ENCODE assay signal across 9 mouse cellular contexts in genomic region chr17:34643944-34644343, GRCm38 (mm10). TPM values are rescaled to one million over a fixed set of nuclear protein-coding genes. Genes with fewer than 3 reads are reported as not detected.
DNase-seq lines count a peak whose midpoint lies in the region; ATAC-seq and TF ChIP-seq lines count a peak whose summit lies in the region.
"Had no signal": no experiment of that assay in that cellular context is flagged by ENCODE, and none has a peak within 500 bp of the region (broad histone marks: within the 10 kb centered on the region; RNA-seq: fewer than 3 reads in every experiment).

No protein-coding gene starts in this region.

- peak overlapping the region; percentile 80 for H3K27ac ChIP-seq in forebrain, embryonic 10.5 days
- no peak overlapping the region for H3K27ac ChIP-seq in forebrain, embryonic 14.5 days (ENCODE audit: low read depth, low read length)
- peak overlapping the region; percentile 60 for H3K27ac ChIP-seq in left cerebral cortex, adult 2 months

- peaks cover 15% of the 10 kb centered on the region for H3K36me3 ChIP-seq in forebrain, embryonic 10.5 days (replicated peaks)
- H3K36me3 ChIP-seq in forebrain, embryonic 14.5 days (ENCODE audit: control insufficient read depth, insufficient read depth, low read length): peaks cover 1% of the 10 kb centered on the region
- H3K36me3 ChIP-seq in myocyte (ENCODE audit: control insufficient read depth, insufficient read depth): no peaks in the 10 kb centered on the region

- WGBS in forebrain, embryonic 10.5 days: 89% methylated on average over 10 of the region's 10 CpGs
- 86% methylated on average over 10 of the region's 10 CpGs for WGBS in forebrain, embryonic 14.5 days

- no peak for DNase-seq in forebrain, embryonic 10.5 days (ENCODE audit: extremely low spot score, low spot score)
- DNase-seq in forebrain, embryonic 14.5 days (ENCODE audit: low spot score): no peak
- no peak for DNase-seq in left cerebral cortex, adult 2 months (ENCODE audit: extremely low spot score in 1 of 2, low spot score in 2 of 2)
- no peak for DNase-seq in left cerebral cortex, postnatal 10 days (ENCODE audit: extremely low spot score in 1 of 2, low spot score in 2 of 2)
- peak; percentile 84 for DNase-seq in cerebellum, adult 9-11 months
- no peak for DNase-seq in gastrocnemius, postnatal 25 days
- DNase-seq in thymus, postnatal 0 days (ENCODE audit: low spot score): no peak

- ATAC-seq in forebrain, embryonic 14.5 days: no peak

- H3K4me3 ChIP-seq in forebrain, embryonic 10.5 days: 0 out of 2 replicates have a peak overlapping the region, but pooled peaks have one; percentile 99
- H3K4me3 ChIP-seq in forebrain, embryonic 14.5 days (ENCODE audit: low read depth, low read length): no peak overlapping the region
- H3K4me3 ChIP-seq in left cerebral cortex, adult 2 months: no peak overlapping the region
- H3K4me3 ChIP-seq in myocyte: no peak overlapping the region

- TF ChIP-seq CTCF in left cerebral cortex, adult 2 months (IDR thresholded peaks at IDR 0.05): no peak

- no peaks in the 10 kb centered on the region for H3K27me3 ChIP-seq in forebrain, embryonic 10.5 days (ENCODE audit: poor library complexity, severe bottlenecking)
- H3K27me3 ChIP-seq in forebrain, embryonic 14.5 days (replicated peaks; ENCODE audit: control insufficient read depth, insufficient read depth, low read length): no peaks in the 10 kb centered on the region
- H3K27me3 ChIP-seq in myocyte (ENCODE audit: control insufficient read depth, insufficient read depth, insufficient read length): no peaks in the 10 kb centered on the region

- intact Hi-C loops in left cerebral cortex, adult 2 months (cut with DNase I): loop anchor here (1.0 kb wide), 1 partner anchor 17 kb away; no protein-coding TSS in a partner anchor
- intact Hi-C loops in left cerebral cortex, postnatal 10 days (cut with DNase I): no loop called here

- H3K4me2 ChIP-seq in forebrain, embryonic 14.5 days (ENCODE audit: low read length): no peak overlapping the region
- peak overlapping the region; percentile 47 for H3K4me2 ChIP-seq in myocyte (ENCODE audit: low read depth)

- H3K4me1 ChIP-seq in forebrain, embryonic 10.5 days: peaks cover 53% of the 10 kb centered on the region
- H3K4me1 ChIP-seq in forebrain, embryonic 14.5 days (ENCODE audit: control insufficient read depth, insufficient read depth, low read length): peaks cover 21% of the 10 kb centered on the region

- no peak overlapping the region for H3K9ac ChIP-seq in forebrain, embryonic 14.5 days (ENCODE audit: low read length)

- H3ac ChIP-seq in myocyte (ENCODE audit: control insufficient read depth, insufficient read length): no peak overlapping the region

- H3K9me3 ChIP-seq in forebrain, embryonic 10.5 days: no peaks in the 10 kb centered on the region
- H3K9me3 ChIP-seq in forebrain, embryonic 14.5 days (replicated peaks; ENCODE audit: control insufficient read depth, low read length): no peaks in the 10 kb centered on the region
- H3K9me3 ChIP-seq: liver, embryonic 15.5 days had no signal

- TF ChIP-seq POLR2A in myocyte (IDR thresholded peaks at IDR 0.05; ENCODE audit: insufficient read length, low read depth): no peak

- peaks cover 9% of the 10 kb centered on the region for H3K79me2 ChIP-seq in myocyte (ENCODE audit: control insufficient read depth, insufficient read depth)

TF ChIP-seq in myocyte, 11 proteins besides CTCF, POLR2A, EP300 and RAD21:
- TF ChIP-seq MYOG (IDR thresholded peaks at IDR 0.05; ENCODE audit: control insufficient read depth in 1 of 3, insufficient read depth in 1 of 3, insufficient read length in 2 of 3, low read depth in 2 of 3) (no peak), USF1 (IDR thresholded peaks at IDR 0.05; ENCODE audit: low read depth) (no peak), SRF (IDR thresholded peaks at IDR 0.05; ENCODE audit: control insufficient read depth, insufficient read length, low read depth) (no peak), TCF12 (IDR thresholded peaks at IDR 0.05; ENCODE audit: insufficient read depth, poor library complexity, severe bottlenecking) (no peak), CEBPB (IDR thresholded peaks at IDR 0.05; ENCODE audit: insufficient read depth, poor library complexity, severe bottlenecking) (no peak), TCF3 (IDR thresholded peaks at IDR 0.05; ENCODE audit: insufficient read length, low read depth) (no peak), REST (IDR thresholded peaks at IDR 0.05; ENCODE audit: insufficient read depth, insufficient read length) (no peak), POLR2AphosphoS2 (IDR thresholded peaks at IDR 0.05; ENCODE audit: insufficient read length, low read depth) (no peak), E2F4 (IDR thresholded peaks at IDR 0.05; ENCODE audit: insufficient read depth) (no peak), MYOD1 (IDR thresholded peaks at IDR 0.05; ENCODE audit: control insufficient read depth in 1 of 3, insufficient read length in 2 of 3, low read depth in 2 of 3) (no peak), MAX (IDR thresholded peaks at IDR 0.05; ENCODE audit: low read depth) (no peak)

RNA-seq across cellular contexts. Expression of gene Fkbpl, which starts 0.6 kb away (rescaled TPM):
- 14.8 and 15.5 TPM in 2 replicates for polyA plus RNA-seq in forebrain, embryonic 10.5 days (2016; fragmentation: Nextera tagmentation; extraction: Ambion mirVana)
- 12.6 and 14.9 TPM in 2 replicates for polyA plus RNA-seq in forebrain, embryonic 14.5 days (2014; fragmentation: Nextera tagmentation; extraction: Ambion mirVana)
- total RNA-seq in left cerebral cortex, adult 2 months (2021): 10 to 100 TPM; 10.9 to 16.9 TPM
- total RNA-seq in left cerebral cortex, postnatal 10 days (2021): 10 to 100 TPM; 12.5 to 13.7 TPM
- polyA plus RNA-seq in myocyte (2012; fragmentation: generic; extraction: Trizol): 13.5 TPM
- total RNA-seq in gastrocnemius, postnatal 25 days (2021): 1 to 10 TPM; 5.9 to 7.0 TPM
- polyA plus RNA-seq in thymus, postnatal 0 days (2015; fragmentation: Nextera tagmentation; extraction: Ambion mirVana): 12.5 TPM in 2 replicates

RNA-seq across cellular contexts. Expression of gene Atf6b, which starts 3.0 kb away (rescaled TPM):
- polyA plus RNA-seq in forebrain, embryonic 10.5 days (2016; fragmentation: Nextera tagmentation; extraction: Ambion mirVana): 105 and 106 TPM in 2 replicates
- polyA plus RNA-seq in forebrain, embryonic 14.5 days (2014; fragmentation: Nextera tagmentation; extraction: Ambion mirVana): 75.0 and 90.9 TPM in 2 replicates
- total RNA-seq in left cerebral cortex, adult 2 months (2021): 10 to 100 TPM; 64.3 to 66.4 TPM
- 10 to 100 TPM; 73.1 to 76.5 TPM for total RNA-seq in left cerebral cortex, postnatal 10 days (2021)
- polyA plus RNA-seq in myocyte (2012; fragmentation: generic; extraction: Trizol): 42.5 TPM
- 1 to 10 TPM; 7.1 to 7.2 TPM for total RNA-seq in gastrocnemius, postnatal 25 days (2021)
- 56.6 and 60.8 TPM in 2 replicates for polyA plus RNA-seq in thymus, postnatal 0 days (2015; fragmentation: Nextera tagmentation; extraction: Ambion mirVana)

RNA-seq across cellular contexts. Expression of gene Prrt1, which starts 14.6 kb away (rescaled TPM):
- 0.54 and 0.62 TPM in 2 replicates for polyA plus RNA-seq in forebrain, embryonic 10.5 days (2016; fragmentation: Nextera tagmentation; extraction: Ambion mirVana)
- 5.0 and 5.5 TPM in 2 replicates for polyA plus RNA-seq in forebrain, embryonic 14.5 days (2014; fragmentation: Nextera tagmentation; extraction: Ambion mirVana)
- 100 to 1,000 TPM; 172 to 205 TPM for total RNA-seq in left cerebral cortex, adult 2 months (2021)
- 100 to 1,000 TPM; 157 to 158 TPM for total RNA-seq in left cerebral cortex, postnatal 10 days (2021)
- polyA plus RNA-seq in myocyte (2012; fragmentation: generic; extraction: Trizol): not detected
- total RNA-seq in gastrocnemius, postnatal 25 days (2021): 1 to 10 TPM in 1 of 2 experiments, under 1 TPM in 1; 0.35 to 1.5 TPM
- polyA plus RNA-seq in thymus, postnatal 0 days (2015; fragmentation: Nextera tagmentation; extraction: Ambion mirVana): 37.4 and 39.4 TPM in 2 replicates
- polyA plus RNA-seq: liver, embryonic 15.5 days had no signal

RNA-seq across cellular contexts. Expression of gene Ppt2, which starts 15.6 kb away (rescaled TPM):
- polyA plus RNA-seq in forebrain, embryonic 10.5 days (2016; fragmentation: Nextera tagmentation; extraction: Ambion mirVana): 22.1 and 22.4 TPM in 2 replicates
- 23.8 and 24.6 TPM in 2 replicates for polyA plus RNA-seq in forebrain, embryonic 14.5 days (2014; fragmentation: Nextera tagmentation; extraction: Ambion mirVana)
- total RNA-seq in left cerebral cortex, adult 2 months (2021): 10 to 100 TPM; 47.3 to 48.6 TPM
- total RNA-seq in left cerebral cortex, postnatal 10 days (2021): 10 to 100 TPM; 31.4 to 36.7 TPM
- 21.9 TPM for polyA plus RNA-seq in myocyte (2012; fragmentation: generic; extraction: Trizol)
- 10 to 100 TPM; 37.2 to 43.0 TPM for total RNA-seq in gastrocnemius, postnatal 25 days (2021)
- polyA plus RNA-seq in thymus, postnatal 0 days (2015; fragmentation: Nextera tagmentation; extraction: Ambion mirVana): 38.4 and 45.5 TPM in 2 replicates

RNA-seq across cellular contexts. Expression of gene Tnxb, which starts 26.4 kb away (rescaled TPM):
- polyA plus RNA-seq in forebrain, embryonic 10.5 days (2016; fragmentation: Nextera tagmentation; extraction: Ambion mirVana): not detected in 2 replicates
- 0.04 and 0.10 TPM in 2 replicates for polyA plus RNA-seq in forebrain, embryonic 14.5 days (2014; fragmentation: Nextera tagmentation; extraction: Ambion mirVana)
- 1 to 10 TPM; 1.5 to 2.4 TPM for total RNA-seq in left cerebral cortex, adult 2 months (2021)
- total RNA-seq in left cerebral cortex, postnatal 10 days (2021): 1 to 10 TPM; 1.7 to 1.8 TPM
- polyA plus RNA-seq in myocyte (2012; fragmentation: generic; extraction: Trizol): under 0.01 TPM
- 10 to 100 TPM; 38.3 to 50.5 TPM for total RNA-seq in gastrocnemius, postnatal 25 days (2021)
- 0.54 and 0.59 TPM in 2 replicates for polyA plus RNA-seq in thymus, postnatal 0 days (2015; fragmentation: Nextera tagmentation; extraction: Ambion mirVana)
